Mouse (Mus musculus) heart, adult 8-10 months (tissue): ENCODE results near the gene Kif19a. TPM values are rescaled to one million over a fixed set of nuclear protein-coding genes. Genes with fewer than 3 reads are reported as not detected.
A peak's percentile ranks its signal among the peaks of the same experiment; 100 is the strongest.

ENCODE experiments used
- DNase-seq: peaks from one replicate; pipeline ENCODE4 v3.0.0; 2022; ENCODE audit warnings: low spot score
- total RNA-seq, 4 experiments: library from RNA; stranded (reverse); gene quantifications; 2 replicates each; pipeline ENCODE4 v1.2.4; 2022

The Kif19a gene
- under 1 TPM; 0.25 to 0.80 (median 0.42) TPM for total RNA-seq

- peak; percentile 8 for DNase-seq
Observed at GRCm38 (mm10) chr11:114764820-114765818, at the start of gene Kif19a. Kif19a (plus strand) TSS chr11:114765388.

- peak; percentile 67 for DNase-seq
Observed at GRCm38 (mm10) chr11:114715531-114715930, 49.7 kb upstream of the Kif19a start.

GRCm38 (mm10) chr11:114720535-114720934, 44.7 kb upstream of the Kif19a start:
- DNase-seq: no peak

- DNase-seq: no peak
Observed at GRCm38 (mm10) chr11:114722438-114722837, 42.8 kb upstream of the Kif19a start.

GRCm38 (mm10) chr11:114723030-114723429, 42.2 kb upstream of the Kif19a start:
- DNase-seq: no peak

GRCm38 (mm10) chr11:114724787-114725590, 40.2 kb upstream of the Kif19a start:
- DNase-seq: peak; percentile 54

GRCm38 (mm10) chr11:114726965-114727825, 38.0 kb upstream of the Kif19a start, which contains the start of gene Dnaic2:
Dnaic2 (plus strand) TSS chr11:114727408.
- peak; percentile 65 for DNase-seq

GRCm38 (mm10) chr11:114727826-114728186, 37.4 kb upstream of the Kif19a start:
- DNase-seq: no peak

GRCm38 (mm10) chr11:114728333-114728732, 36.9 kb upstream of the Kif19a start:
- DNase-seq: no peak

GRCm38 (mm10) chr11:114729832-114730363, 35.3 kb upstream of the Kif19a start:
- no peak for DNase-seq

GRCm38 (mm10) chr11:114731711-114732110, 33.5 kb upstream of the Kif19a start:
- DNase-seq: no peak

- no peak for DNase-seq
Observed at GRCm38 (mm10) chr11:114732890-114733289, 32.3 kb upstream of the Kif19a start.

GRCm38 (mm10) chr11:114736111-114736510, 29.1 kb upstream of the Kif19a start:
- no peak for DNase-seq

GRCm38 (mm10) chr11:114736913-114737624, 28.1 kb upstream of the Kif19a start:
- DNase-seq: peak; percentile 38

- no peak for DNase-seq
Observed at GRCm38 (mm10) chr11:114740598-114740997, 24.6 kb upstream of the Kif19a start.

- DNase-seq: no peak
Observed at GRCm38 (mm10) chr11:114741451-114741850, 23.7 kb upstream of the Kif19a start.

- peak; percentile 87 for DNase-seq
Observed at GRCm38 (mm10) chr11:114745134-114745533, 20.1 kb upstream of the Kif19a start.

GRCm38 (mm10) chr11:114747564-114748138, 17.5 kb upstream of the Kif19a start:
- DNase-seq: no peak

- DNase-seq: no peak
Observed at GRCm38 (mm10) chr11:114769911-114770310, 4.7 kb downstream of the Kif19a start.

GRCm38 (mm10) chr11:114771896-114772295, 6.7 kb downstream of the Kif19a start:
- DNase-seq: no peak
